Mouse (Mus musculus): ENCODE measurements around the gene Cox6b2.
A peak's percentile ranks its signal among the peaks of the same experiment; 100 is the strongest.

Cox6b2 gene

DNA sequence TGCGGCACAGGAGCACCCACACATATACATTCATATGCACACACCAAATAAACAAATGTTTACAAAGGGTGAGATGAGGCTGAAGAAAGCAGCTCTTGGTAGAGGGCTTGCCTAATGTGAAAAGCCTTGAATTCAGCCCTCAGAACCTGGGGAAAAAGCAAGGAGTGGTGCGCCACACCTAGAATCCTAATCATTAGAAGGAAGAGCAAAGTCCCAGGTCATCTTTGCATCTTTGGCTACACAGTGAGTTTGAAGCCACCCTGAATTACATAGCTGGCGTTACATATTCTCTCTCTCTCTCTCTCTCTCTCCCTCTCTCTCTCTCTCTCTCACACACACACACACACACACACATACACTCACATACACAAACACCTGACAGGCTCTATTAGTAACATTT is 33.6 kb downstream of the Cox6b2 start:
- no peak for DNase-seq (ENCODE audit: low read depth)

DNA sequence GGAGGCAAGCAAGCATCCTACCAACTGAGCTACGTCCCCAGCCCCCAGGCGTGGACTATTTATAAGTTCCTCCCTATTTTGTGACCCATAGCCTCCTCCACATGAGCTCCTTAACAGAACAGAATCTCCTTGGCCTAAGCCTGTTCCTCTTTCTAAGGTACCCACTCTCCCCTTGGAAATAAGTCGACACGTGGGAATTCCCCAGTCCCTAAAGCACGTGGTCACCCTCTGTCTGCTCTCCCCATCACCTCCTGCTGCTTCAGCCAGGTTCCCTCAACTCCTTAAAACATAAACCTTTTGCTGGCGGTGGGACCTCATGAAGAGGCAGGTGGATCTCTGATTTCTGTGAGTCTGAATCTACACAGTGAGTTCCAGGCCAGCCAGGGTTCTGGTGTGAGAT is 35.9 kb downstream of the Cox6b2 start:
- no peak for DNase-seq (ENCODE audit: low read depth)

GRCm38 (mm10) chr7:4712594-4712993 is 40.3 kb downstream of the Cox6b2 start:
- no peak for DNase-seq (ENCODE audit: low read depth)

- peak; percentile 46 for DNase-seq (ENCODE audit: low read depth)
Observed at GRCm38 (mm10) chr7:4705098-4705497, 47.8 kb downstream of the Cox6b2 start.

GRCm38 (mm10) chr7:4703195-4703594 is 49.7 kb downstream of the Cox6b2 start:
- DNase-seq (ENCODE audit: low read depth): no peak

DNA sequence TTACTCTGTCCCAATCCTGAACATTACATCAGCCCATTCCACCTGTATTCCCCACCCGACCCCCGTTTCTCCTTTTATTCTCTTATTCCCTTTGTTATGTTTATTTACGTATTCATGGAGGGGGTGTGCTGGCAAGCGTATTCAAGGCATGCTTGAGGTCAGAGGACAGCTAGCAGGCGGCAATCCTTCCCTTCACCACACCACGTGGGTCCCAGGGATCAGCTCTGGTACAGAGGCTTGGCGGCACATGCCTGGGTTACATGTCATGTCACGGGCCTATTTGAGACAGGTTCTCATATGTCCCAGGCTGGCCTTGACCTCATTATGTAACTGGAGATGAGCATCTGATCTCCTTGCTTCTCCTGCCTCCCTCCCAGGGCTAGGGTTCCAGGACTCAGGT is 50.6 kb downstream of the Cox6b2 start:
- DNase-seq (ENCODE audit: low read depth): no peak

Measured in c-Kit-positive CD71-positive TER-119-negative erythroid progenitor cells, embryonic 14.5 days (primary cell).